Mouse (Mus musculus) hematopoietic stem cell, adult 5-6 weeks (primary cell): ENCODE data around the gene Sfxn1. TPM values are rescaled to one million over a fixed set of nuclear protein-coding genes. Genes with fewer than 3 reads are reported as not detected.

Source experiments
- ATAC-seq, 2 experiments: fragments of 125-278 bp in 1 of 2; replicated peaks in 1 of 2; 2 replicates each; pipeline ENCODE4 v1.8.0; 2016 to 2017; ENCODE audit warnings: inconsistent platforms in 2 of 2, mild to moderate bottlenecking in 2 of 2, moderate number of reproducible peaks in 2 of 2, low read depth in 1 of 2, moderate TSS enrichment in 1 of 2; ENCODE audit not compliant: low FRiP score in 2 of 2, poor library complexity in 2 of 2, severe bottlenecking in 2 of 2, insufficient read depth in 1 of 2, low TSS enrichment in 1 of 2
- total RNA-seq: library from RNA; stranded (forward); fragments of 172-1452, 232-1000 nt; gene quantifications from 2 replicates; pipeline ENCODE4 v1.2.3, GENCODE M21; 2017

Sfxn1 gene
- total RNA-seq, 1 experiment from 2014 or later, result 74.3 TPM

- ATAC-seq, result no peak
Measured at GRCm38 (mm10) chr13:54101031-54101820, 29.6 kb downstream of the Sfxn1 start.

GRCm38 (mm10) chr13:54102061-54102460, 30.4 kb downstream of the Sfxn1 start:
- no peak for ATAC-seq

GRCm38 (mm10) chr13:54103271-54103670, 31.6 kb downstream of the Sfxn1 start:
- no peak for ATAC-seq

GRCm38 (mm10) chr13:54103866-54104265, 32.2 kb downstream of the Sfxn1 start:
- no peak for ATAC-seq

- ATAC-seq, result peak; percentile 89 to 95
Measured at GRCm38 (mm10) chr13:54113819-54114550, 42.3 kb downstream of the Sfxn1 start.

GRCm38 (mm10) chr13:54114931-54115330, 43.3 kb downstream of the Sfxn1 start:
- no peak for ATAC-seq

- no peak for ATAC-seq
Measured at GRCm38 (mm10) chr13:54115779-54116178, 44.1 kb downstream of the Sfxn1 start.

GRCm38 (mm10) chr13:54118355-54118754, 46.7 kb downstream of the Sfxn1 start:
- no peak for ATAC-seq

GRCm38 (mm10) chr13:54137756-54138410, 66.2 kb downstream of the Sfxn1 start:
- ATAC-seq, result no peak

- ATAC-seq, result no peak
Measured at GRCm38 (mm10) chr13:54143788-54144187, 72.1 kb downstream of the Sfxn1 start.

GRCm38 (mm10) chr13:54144624-54145023, 73.0 kb downstream of the Sfxn1 start:
- no peak for ATAC-seq

GRCm38 (mm10) chr13:54147328-54147727, 75.7 kb downstream of the Sfxn1 start:
- ATAC-seq, result no peak

- ATAC-seq, result no peak
Measured at GRCm38 (mm10) chr13:54152421-54152820, 80.8 kb downstream of the Sfxn1 start.

- no peak for ATAC-seq
Measured at GRCm38 (mm10) chr13:54152911-54153310, 81.2 kb downstream of the Sfxn1 start.

- peak; percentile 48 to 62; a peak in 3 of 4 replicates for ATAC-seq
Measured at GRCm38 (mm10) chr13:54153672-54154218, 82.1 kb downstream of the Sfxn1 start.

- ATAC-seq, result no peak
Measured at GRCm38 (mm10) chr13:54155822-54156221, 84.2 kb downstream of the Sfxn1 start.
